Mouse (Mus musculus): ENCODE results near the gene Lipt2. TPM values are rescaled to one million over a fixed set of nuclear protein-coding genes. Genes with fewer than 3 reads are reported as not detected.
A peak's percentile ranks its signal among the peaks of the same experiment; 100 is the strongest.

Gene Lipt2
- 21.0 and 27.1 TPM in 2 replicates for polyA plus RNA-seq (2014; fragmentation: Nextera tagmentation; extraction: Ambion mirVana)

DNA sequence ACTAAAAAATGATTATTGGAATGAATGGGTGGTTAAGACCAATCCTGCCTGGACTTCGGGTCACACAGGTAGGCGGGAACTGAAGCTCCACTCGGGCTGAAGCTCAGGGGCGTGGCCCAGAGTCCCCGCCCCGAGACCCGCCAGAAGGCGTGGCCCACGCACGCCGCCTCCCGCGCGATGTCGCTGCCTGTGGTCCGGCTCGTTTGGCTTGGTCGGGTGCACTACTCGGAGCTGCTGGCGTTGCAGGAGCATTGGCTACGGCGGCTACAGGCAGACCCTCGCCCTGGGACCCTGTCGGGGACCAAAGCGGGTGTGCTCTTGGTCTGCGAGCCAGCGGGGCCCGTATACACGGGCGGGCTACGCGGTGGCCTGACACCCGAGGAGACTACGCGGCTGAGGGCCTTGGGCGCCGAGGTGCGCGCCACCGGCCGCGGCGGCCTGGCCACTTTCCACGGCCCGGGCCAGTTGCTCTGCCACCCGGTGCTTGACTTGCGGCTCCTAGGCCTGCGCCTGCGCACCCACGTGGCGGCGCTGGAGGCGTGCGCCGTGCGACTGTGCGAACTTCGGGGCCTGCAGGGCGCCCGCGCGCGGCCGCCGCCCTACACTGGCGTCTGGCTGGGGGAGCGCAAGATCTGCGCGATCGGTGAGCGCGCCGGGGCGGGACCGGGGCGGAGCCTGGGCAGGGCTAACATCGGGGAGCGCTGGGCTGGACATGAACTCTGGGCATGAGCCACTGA lies at the start of gene Lipt2:
TSS of gene Lipt2 (plus strand) at position 173 of the 737 bp plus-strand sequence.
- DNase-seq (ENCODE audit: low spot score), result peak; percentile 94
- no peaks in the 10 kb centered on the region for H3K9me3 ChIP-seq (ENCODE audit: control insufficient read depth, low read length)
- H3K4me2 ChIP-seq (ENCODE audit: low read depth, low read length), result peak within 1 kb of the TSS; percentile 82
- peak within 1 kb of the TSS; percentile 93 for H3K9ac ChIP-seq (ENCODE audit: low read depth, low read length)
- H3K27ac ChIP-seq (replicated peaks; ENCODE audit: low read depth, low read length), result peak within 1 kb of the TSS; percentile 97
- ATAC-seq (ENCODE audit: low read depth), result peak; percentile 97
- H3K36me3 ChIP-seq (ENCODE audit: control insufficient read depth, insufficient read depth, low read length), result no peaks in the 10 kb centered on the region
- H3K27me3 ChIP-seq (replicated peaks; ENCODE audit: control insufficient read depth, insufficient read depth, low read length), result no peaks in the 10 kb centered on the region
- peak within 1 kb of the TSS; percentile 97 for H3K4me3 ChIP-seq (ENCODE audit: low read depth, low read length)
- peaks cover 4% of the 10 kb centered on the region for H3K4me1 ChIP-seq (ENCODE audit: control insufficient read depth, insufficient read depth, low read length)
- WGBS, result under 1% methylated on average over 58 of the region's 78 CpGs

GRCm38 (mm10) chr7:100111506-100111905 lies 47.6 kb upstream of the Lipt2 start:
- Histone ChIP-seq H3K27me3 (replicated peaks; ENCODE audit: control insufficient read depth, insufficient read depth, low read length) (no peaks in the 10 kb centered on the region), H3K36me3 (ENCODE audit: control insufficient read depth, insufficient read depth, low read length) (peaks cover 62% of the 10 kb centered on the region), H3K4me1 (ENCODE audit: control insufficient read depth, insufficient read depth, low read length) (no peaks in the 10 kb centered on the region), H3K4me2 (ENCODE audit: low read depth, low read length) (no peak overlapping the region), H3K9me3 (ENCODE audit: control insufficient read depth, low read length) (no peaks in the 10 kb centered on the region), H3K9ac (ENCODE audit: low read depth, low read length) (no peak overlapping the region), H3K27ac (replicated peaks; ENCODE audit: low read depth, low read length) (no peak overlapping the region), H3K4me3 (ENCODE audit: low read depth, low read length) (no peak overlapping the region)
- ATAC-seq (ENCODE audit: low read depth), result peak; percentile 67; the same call in 1 of the 2 replicates
- 78% methylated on average over 10 of the region's 10 CpGs for WGBS
- peak; percentile 42 for DNase-seq (ENCODE audit: low spot score)

GRCm38 (mm10) chr7:100113821-100114220 lies 45.3 kb upstream of the Lipt2 start:
- 81% methylated on average over 7 of the region's 7 CpGs for WGBS
- no peaks in the 10 kb centered on the region for H3K27me3 ChIP-seq (replicated peaks; ENCODE audit: control insufficient read depth, insufficient read depth, low read length)
- no peak for DNase-seq (ENCODE audit: low spot score)
- peaks cover 72% of the 10 kb centered on the region for H3K36me3 ChIP-seq (ENCODE audit: control insufficient read depth, insufficient read depth, low read length)
- no peaks in the 10 kb centered on the region for H3K9me3 ChIP-seq (ENCODE audit: control insufficient read depth, low read length)
- no peak overlapping the region for H3K27ac ChIP-seq (replicated peaks; ENCODE audit: low read depth, low read length)
- H3K4me3 ChIP-seq (ENCODE audit: low read depth, low read length), result no peak overlapping the region
- H3K9ac ChIP-seq (ENCODE audit: low read depth, low read length), result no peak overlapping the region
- no peaks in the 10 kb centered on the region for H3K4me1 ChIP-seq (ENCODE audit: control insufficient read depth, insufficient read depth, low read length)
- ATAC-seq (ENCODE audit: low read depth), result no peak
- H3K4me2 ChIP-seq (ENCODE audit: low read depth, low read length), result no peak overlapping the region

DNA sequence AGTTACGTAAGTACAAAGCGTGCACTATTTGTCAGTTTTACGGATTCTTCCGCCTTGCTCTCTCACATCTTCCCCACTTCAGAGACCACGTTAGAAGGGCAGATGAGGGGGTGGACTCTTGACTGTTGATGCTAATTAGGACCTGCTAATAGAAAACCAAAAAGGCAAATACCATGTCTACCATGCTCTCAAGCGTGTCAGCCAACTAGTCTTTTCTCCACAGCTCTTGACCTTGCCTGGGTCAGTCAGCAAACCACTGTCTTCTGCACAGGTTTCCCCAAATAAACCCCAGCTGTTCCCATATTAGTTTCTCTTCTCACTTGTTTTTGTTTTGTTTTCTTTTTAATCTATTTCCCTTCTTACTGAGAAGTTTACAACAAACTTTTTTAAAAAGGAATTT lies 44.8 kb upstream of the Lipt2 start:
- DNase-seq (ENCODE audit: low spot score) (no peak), ATAC-seq (ENCODE audit: low read depth) (no peak)
- Histone ChIP-seq H3K4me1 (ENCODE audit: control insufficient read depth, insufficient read depth, low read length) (no peaks in the 10 kb centered on the region), H3K27ac (replicated peaks; ENCODE audit: low read depth, low read length) (no peak overlapping the region), H3K27me3 (replicated peaks; ENCODE audit: control insufficient read depth, insufficient read depth, low read length) (no peaks in the 10 kb centered on the region), H3K9me3 (ENCODE audit: control insufficient read depth, low read length) (no peaks in the 10 kb centered on the region), H3K4me2 (ENCODE audit: low read depth, low read length) (no peak overlapping the region), H3K9ac (ENCODE audit: low read depth, low read length) (no peak overlapping the region), H3K4me3 (ENCODE audit: low read depth, low read length) (no peak overlapping the region), H3K36me3 (ENCODE audit: control insufficient read depth, insufficient read depth, low read length) (peaks cover 73% of the 10 kb centered on the region)
- WGBS, result 87% methylated on average over 6 of the region's 6 CpGs

- H3K4me3 ChIP-seq (ENCODE audit: low read depth, low read length), result peak overlapping the region; percentile 98
- H3K4me2 ChIP-seq (ENCODE audit: low read depth, low read length), result peak overlapping the region; percentile 61
- ATAC-seq (ENCODE audit: low read depth), result peak; percentile 53
- H3K36me3 ChIP-seq (ENCODE audit: control insufficient read depth, insufficient read depth, low read length), result peaks cover 35% of the 10 kb centered on the region; the same call in 1 of the 2 replicates
- WGBS, result 0% methylated on average over 22 of the region's 25 CpGs
- H3K27me3 ChIP-seq (replicated peaks; ENCODE audit: control insufficient read depth, insufficient read depth, low read length), result no peaks in the 10 kb centered on the region
- peak; percentile 47 for DNase-seq (ENCODE audit: low spot score)
- peak overlapping the region; percentile 91 for H3K27ac ChIP-seq (replicated peaks; ENCODE audit: low read depth, low read length)
- H3K9me3 ChIP-seq (ENCODE audit: control insufficient read depth, low read length), result no peaks in the 10 kb centered on the region
- no peaks in the 10 kb centered on the region; the same call in 1 of the 2 replicates for H3K4me1 ChIP-seq (ENCODE audit: control insufficient read depth, insufficient read depth, low read length)
- peak overlapping the region; percentile 88 for H3K9ac ChIP-seq (ENCODE audit: low read depth, low read length)
Measured at GRCm38 (mm10) chr7:100120791-100121261, 38.3 kb upstream of the Lipt2 start.

- ATAC-seq (ENCODE audit: low read depth) (peak; percentile 98), DNase-seq (ENCODE audit: low spot score) (peak; percentile 97)
- H3K4me2 ChIP-seq (ENCODE audit: low read depth, low read length), result peak within 1 kb of the TSS; percentile 61
- peak within 1 kb of the TSS; percentile 98 for H3K4me3 ChIP-seq (ENCODE audit: low read depth, low read length)
- WGBS, result 1% methylated on average over 32 of the region's 33 CpGs
- no peaks in the 10 kb centered on the region for H3K27me3 ChIP-seq (replicated peaks; ENCODE audit: control insufficient read depth, insufficient read depth, low read length)
- peak within 1 kb of the TSS; percentile 88 for H3K9ac ChIP-seq (ENCODE audit: low read depth, low read length)
- peaks cover 30% of the 10 kb centered on the region; the same call in 1 of the 2 replicates for H3K36me3 ChIP-seq (ENCODE audit: control insufficient read depth, insufficient read depth, low read length)
- no peaks in the 10 kb centered on the region; the same call in 1 of the 2 replicates for H3K4me1 ChIP-seq (ENCODE audit: control insufficient read depth, insufficient read depth, low read length)
- H3K27ac ChIP-seq (replicated peaks; ENCODE audit: low read depth, low read length), result peak within 1 kb of the TSS; percentile 91
- no peaks in the 10 kb centered on the region for H3K9me3 ChIP-seq (ENCODE audit: control insufficient read depth, low read length)
Measured at GRCm38 (mm10) chr7:100121376-100121789, 37.7 kb upstream of the Lipt2 start, which contains the start of gene Pold3. Gene Pold3, minus strand, starts transcription at chr7:100121565.

- H3K4me2 ChIP-seq (ENCODE audit: low read depth, low read length), result no peak overlapping the region
- no peak overlapping the region for H3K4me3 ChIP-seq (ENCODE audit: low read depth, low read length)
- peaks cover 9% of the 10 kb centered on the region; the same call in 1 of the 2 replicates for H3K36me3 ChIP-seq (ENCODE audit: control insufficient read depth, insufficient read depth, low read length)
- no peaks in the 10 kb centered on the region; the same call in 1 of the 2 replicates for H3K4me1 ChIP-seq (ENCODE audit: control insufficient read depth, insufficient read depth, low read length)
- no peaks in the 10 kb centered on the region for H3K27me3 ChIP-seq (replicated peaks; ENCODE audit: control insufficient read depth, insufficient read depth, low read length)
- DNase-seq (ENCODE audit: low spot score) (peak; percentile 38), ATAC-seq (ENCODE audit: low read depth) (no peak)
- no peak overlapping the region for H3K9ac ChIP-seq (ENCODE audit: low read depth, low read length)
- no peak overlapping the region for H3K27ac ChIP-seq (replicated peaks; ENCODE audit: low read depth, low read length)
- H3K9me3 ChIP-seq (ENCODE audit: control insufficient read depth, low read length), result no peaks in the 10 kb centered on the region
- WGBS, result 55% methylated on average over 6 of the region's 6 CpGs
Measured at GRCm38 (mm10) chr7:100123486-100123885, 35.6 kb upstream of the Lipt2 start.

DNA sequence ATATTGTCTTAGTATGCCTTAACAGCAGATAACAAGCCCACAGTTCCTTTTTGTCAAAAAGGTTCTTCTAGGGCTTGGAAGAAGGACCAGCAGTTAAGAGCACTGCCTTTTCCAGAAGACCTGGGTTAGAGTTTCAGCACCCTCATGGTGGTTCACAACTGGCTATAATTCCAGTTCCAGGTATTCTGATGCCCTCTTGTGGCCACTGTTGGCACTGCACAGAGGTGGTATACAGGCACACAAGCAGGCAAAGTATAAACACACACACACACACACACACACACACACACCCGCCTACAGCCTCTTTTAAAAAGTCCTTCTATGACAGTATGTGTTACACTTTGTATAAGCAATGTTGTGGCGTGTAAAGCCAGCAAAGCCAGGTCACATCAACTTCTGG lies 34.9 kb upstream of the Lipt2 start:
- DNase-seq (ENCODE audit: low spot score), result no peak

More for the DNA sequence above, 34.9 kb upstream of the Lipt2 start:
- no peak overlapping the region for H3K4me2 ChIP-seq (ENCODE audit: low read depth, low read length)
- H3K4me1 ChIP-seq (ENCODE audit: control insufficient read depth, insufficient read depth, low read length), result no peaks in the 10 kb centered on the region; the same call in 1 of the 2 replicates
- H3K27ac ChIP-seq (replicated peaks; ENCODE audit: low read depth, low read length), result no peak overlapping the region
- no peaks in the 10 kb centered on the region for H3K9me3 ChIP-seq (ENCODE audit: control insufficient read depth, low read length)
- H3K9ac ChIP-seq (ENCODE audit: low read depth, low read length), result no peak overlapping the region
- ATAC-seq (ENCODE audit: low read depth), result no peak
- 78% methylated on average over 2 of the region's 2 CpGs for WGBS
- no peaks in the 10 kb centered on the region for H3K27me3 ChIP-seq (replicated peaks; ENCODE audit: control insufficient read depth, insufficient read depth, low read length)
- no peak overlapping the region for H3K4me3 ChIP-seq (ENCODE audit: low read depth, low read length)
- 0 out of 2 replicates have a peak, but pooled peaks cover 2% of the 10 kb centered on the region for H3K36me3 ChIP-seq (ENCODE audit: control insufficient read depth, insufficient read depth, low read length)
